Mouse (Mus musculus): ENCODE results near the gene Arhgap27. TPM values are rescaled to one million over a fixed set of nuclear protein-coding genes. Genes with fewer than 3 reads are reported as not detected.
A peak's percentile ranks its signal among the peaks of the same experiment; 100 is the strongest.
"Not testable (repeated sequence)": the region's sequence is repeated elsewhere in the genome, so short reads cannot be mapped to it uniquely, and the experiment has no call there.

Arhgap27 gene
- total RNA-seq, 2 experiments from 2014 or later: 9.8 to 10.1 TPM

GRCm38 (mm10) chr11:103309956-103310574 lies 53.4 kb downstream of the Arhgap27 start:
- DNase-seq (ENCODE audit: low spot score in 2 of 2): no peak

DNA sequence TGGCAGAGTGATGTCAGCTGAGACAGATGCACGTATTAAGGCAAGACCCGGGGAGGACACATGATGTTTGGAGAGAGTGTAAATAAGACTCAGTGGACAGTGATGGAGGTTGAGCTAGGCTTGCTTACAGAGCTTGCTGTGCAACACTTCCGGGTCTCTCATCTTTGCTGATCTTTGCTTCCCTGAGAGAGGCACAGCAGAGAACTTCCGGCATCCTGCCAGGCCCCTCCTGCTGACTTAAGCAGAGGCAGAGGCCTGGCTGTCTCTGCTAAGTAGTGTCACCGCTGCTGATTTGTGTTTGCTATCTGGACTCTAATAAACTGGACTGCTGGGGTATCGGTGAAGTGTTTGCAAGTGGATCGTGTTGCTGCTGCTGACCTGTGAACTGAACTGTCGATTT lies 55.6 kb downstream of the Arhgap27 start:
- DNase-seq (ENCODE audit: low spot score in 2 of 2): no peak

- DNase-seq (ENCODE audit: low spot score in 2 of 2): no peak
Measured at GRCm38 (mm10) chr11:103304525-103304924, 59.0 kb downstream of the Arhgap27 start.

DNA sequence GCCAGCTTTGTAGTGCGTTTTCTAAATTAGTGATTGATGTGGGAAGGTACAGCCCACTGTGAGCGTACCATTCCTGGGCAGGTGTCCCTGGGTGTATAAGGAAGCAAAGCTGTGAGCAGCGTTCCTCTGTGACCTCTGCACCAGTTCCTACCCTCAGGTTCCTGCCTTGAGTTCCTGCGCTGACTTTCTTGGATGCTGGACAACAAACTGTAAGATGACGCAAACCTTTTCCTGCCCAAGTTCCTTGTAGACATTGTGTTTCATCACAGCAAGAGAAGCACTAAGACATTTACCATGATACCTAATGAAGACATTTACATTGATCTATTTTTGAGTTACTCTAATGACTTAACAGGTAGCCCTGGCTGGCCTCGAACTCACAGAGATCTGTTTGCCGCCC lies 68.7 kb downstream of the Arhgap27 start:
- DNase-seq (ENCODE audit: low spot score in 2 of 2): no peak

DNA sequence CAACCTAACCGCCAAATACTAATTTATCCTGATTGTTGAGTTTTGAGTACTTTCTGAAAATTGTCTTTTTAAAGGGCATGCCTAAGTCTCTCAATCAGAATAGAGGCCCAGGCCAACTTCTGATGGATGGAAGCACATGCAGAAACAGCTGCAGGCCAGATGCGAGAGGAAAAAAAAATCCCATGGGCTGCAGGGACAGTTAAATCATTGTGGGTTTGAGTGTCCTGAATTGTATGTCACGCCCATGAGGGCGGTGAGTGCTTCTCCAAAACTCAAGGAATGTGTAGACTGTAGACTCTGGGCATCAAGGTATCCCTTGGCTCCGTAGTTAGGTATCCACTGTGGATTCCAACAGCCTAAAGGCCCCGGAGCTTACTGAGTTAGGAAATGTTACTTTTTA lies 69.4 kb downstream of the Arhgap27 start:
- no peak for DNase-seq (ENCODE audit: low spot score in 2 of 2)

DNA sequence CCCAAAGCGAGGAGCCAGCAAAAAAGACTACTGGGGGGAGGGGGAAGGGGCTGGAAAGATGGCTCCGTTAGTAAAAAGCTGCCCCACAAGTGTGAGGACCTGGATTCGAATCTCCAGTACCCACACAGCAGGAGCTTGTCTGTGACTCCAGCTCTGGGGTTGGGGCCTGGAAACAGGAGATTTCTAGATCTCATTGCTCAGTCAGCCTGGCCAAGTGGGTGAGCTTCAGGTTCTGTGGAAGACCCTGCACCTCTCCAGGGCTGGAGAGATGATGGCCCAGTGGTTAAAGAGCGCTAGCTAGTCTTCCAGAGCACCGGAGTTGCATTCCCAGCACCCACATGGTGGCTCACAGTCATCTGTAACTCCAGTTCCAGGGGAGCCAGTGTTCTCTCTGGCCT lies 70.6 kb downstream of the Arhgap27 start:
- no peak for DNase-seq (ENCODE audit: low spot score in 2 of 2)

- DNase-seq (ENCODE audit: low spot score in 2 of 2): peak; percentile 5 to 42
Measured at GRCm38 (mm10) chr11:103292152-103292889, 71.2 kb downstream of the Arhgap27 start.

DNA sequence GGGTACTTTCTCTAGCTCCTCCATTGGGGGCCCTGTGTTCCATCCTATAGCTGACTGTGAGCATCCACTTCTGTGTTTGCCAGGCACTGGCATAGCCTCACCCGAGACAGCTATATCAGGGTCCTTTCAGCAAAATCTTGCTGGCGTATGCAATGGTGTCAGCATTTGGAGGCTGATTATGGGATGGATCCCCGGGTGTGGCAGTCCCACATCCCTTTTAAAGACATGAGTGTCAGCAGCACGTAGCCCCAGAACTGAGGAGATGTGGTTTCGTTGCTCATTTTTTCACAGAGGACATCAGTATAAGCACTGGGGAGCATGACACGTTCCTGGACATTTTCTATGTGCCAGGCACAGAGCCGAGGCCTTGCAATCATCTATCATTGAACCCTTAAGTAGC lies 72.7 kb downstream of the Arhgap27 start:
- DNase-seq (ENCODE audit: low spot score in 2 of 2): not testable (repeated sequence)

GRCm38 (mm10) chr11:103288291-103288963 lies 75.1 kb downstream of the Arhgap27 start:
- no peak for DNase-seq (ENCODE audit: low spot score in 2 of 2)

GRCm38 (mm10) chr11:103286910-103287309 lies 76.6 kb downstream of the Arhgap27 start:
- DNase-seq (ENCODE audit: low spot score in 2 of 2): no peak

- DNase-seq (ENCODE audit: low spot score in 2 of 2): no peak
Measured at GRCm38 (mm10) chr11:103285951-103286350, 77.5 kb downstream of the Arhgap27 start.

GRCm38 (mm10) chr11:103285276-103285675 lies 78.2 kb downstream of the Arhgap27 start:
- DNase-seq (ENCODE audit: low spot score in 2 of 2): no peak

- DNase-seq (ENCODE audit: low spot score in 2 of 2): no peak
Measured at GRCm38 (mm10) chr11:103281784-103282183, 81.7 kb downstream of the Arhgap27 start.

Other genes starting within 250 kb of the Arhgap27 start
- gene Hexim1, start 247.5 kb downstream of the Arhgap27 start, total RNA-seq (2021): 10 to 100 TPM; 50.8 to 53.8 TPM
- gene Hexim2, start 231.3 kb downstream of the Arhgap27 start, total RNA-seq (2021): 10 to 100 TPM; 11.2 to 16.1 TPM
- 100 to 1,000 TPM; 120 to 128 TPM for gene Fmnl1, start 192.6 kb downstream of the Arhgap27 start, total RNA-seq (2021)
- 1 to 10 TPM; 1.4 TPM for gene 1700023F06Rik, start 155.1 kb downstream of the Arhgap27 start, total RNA-seq (2021)
- 1 to 10 TPM in 1 of 2 experiments, under 1 TPM in 1; 0.69 to 1.4 TPM for gene Spata32, start 145.3 kb downstream of the Arhgap27 start, total RNA-seq (2021)
- 1 to 10 TPM; 2.4 to 3.0 TPM for gene Map3k14, start 96.2 kb downstream of the Arhgap27 start, total RNA-seq (2021)
- gene Plekhm1, start 49.0 kb upstream of the Arhgap27 start, total RNA-seq (2021): 10 to 100 TPM; 17.0 to 17.7 TPM
- gene Lrrc37a, start 140.9 kb upstream of the Arhgap27 start, total RNA-seq (2021): not detected